Mouse (Mus musculus) liver, embryonic 12.5 days (tissue): Measurements from ENCODE around the gene Lrrc8b. TPM values are rescaled to one million over a fixed set of nuclear protein-coding genes. Genes with fewer than 3 reads are reported as not detected.

Source experiments
- ATAC-seq: fragments of 200-750 bp; cut with Nextera tagmentation; 2 replicates; pipeline ENCODE4 v1.8.0; 2017; ENCODE audit warnings: moderate number of reproducible peaks, mild to moderate bottlenecking, moderate library complexity
- H3K27ac ChIP-seq: fragments of 300-500 bp; sonication (generic); 2 replicates; pipeline ENCODE4 v1.5.1; 2016; ENCODE audit warnings: mild to moderate bottlenecking
- H3K27me3 ChIP-seq: fragments of 300-500 bp; sonication (generic); replicated peaks from 2 replicates; pipeline ENCODE4 v1.6.1; 2016; ENCODE audit warnings: mild to moderate bottlenecking, moderate library complexity
- H3K36me3 ChIP-seq: fragments of 300-500 bp; sonication (generic); 2 replicates; pipeline ENCODE4 v1.6.1; 2016; ENCODE audit warnings: mild to moderate bottlenecking, moderate library complexity
- H3K4me1 ChIP-seq: fragments of 300-500 bp; sonication (generic); 2 replicates; pipeline ENCODE4 v1.6.1; 2016
- H3K4me2 ChIP-seq: fragments of 300-500 bp; sonication (generic); 2 replicates; pipeline ENCODE4 v1.6.1; 2016; ENCODE audit warnings: mild to moderate bottlenecking, moderate library complexity
- H3K4me3 ChIP-seq: fragments of 300-500 bp; sonication (generic); 2 replicates; pipeline ENCODE4 v1.5.1; 2016; ENCODE audit warnings: mild to moderate bottlenecking, moderate library complexity
- H3K9ac ChIP-seq: fragments of 300-500 bp; sonication (generic); 2 replicates; pipeline ENCODE4 v1.6.1; 2016; ENCODE audit warnings: mild to moderate bottlenecking, moderate library complexity
- H3K9me3 ChIP-seq: fragments of 300-500 bp; sonication (generic); replicated peaks from 2 replicates; pipeline ENCODE4 v1.6.1; 2016; ENCODE audit warnings: mild to moderate bottlenecking, moderate library complexity
- WGBS: fragments of 180-500 bp; shearing (Covaris S2); methylation state at CpG from one replicate; pipeline ENCODE4 v1.1.7; 2016; ENCODE audit not compliant: insufficient replicate concordance; 5-methylcytosine and 5-hydroxymethylcytosine counted together
- polyA plus RNA-seq: library from polyadenylated mRNA; unstranded; fragments of >200 nt; fragmentation: Nextera tagmentation; extraction: Ambion mirVana; gene quantifications from 2 replicates; pipeline ENCODE4 v1.2.1, GENCODE M21; 2016

The Lrrc8b gene
- 7.5 and 7.8 TPM in 2 replicates for polyA plus RNA-seq

- WGBS: under 1% methylated on average over 63 of the region's 63 CpGs
- no peaks in the 10 kb centered on the region for H3K9me3 ChIP-seq
- peak; percentile 85 for ATAC-seq
- H3K4me1 ChIP-seq: peaks cover 76% of the 10 kb centered on the region
- peak within 1 kb of the TSS; percentile 98 for H3K9ac ChIP-seq
- H3K27me3 ChIP-seq: no peaks in the 10 kb centered on the region
- H3K27ac ChIP-seq: peak within 1 kb of the TSS; percentile 93
- H3K4me2 ChIP-seq: peak within 1 kb of the TSS; percentile 99
- H3K36me3 ChIP-seq: peaks cover 15% of the 10 kb centered on the region
- H3K4me3 ChIP-seq: peak within 1 kb of the TSS; percentile 93
Observed at GRCm38 (mm10) chr5:105415198-105415791, at the start of gene Lrrc8b. Gene Lrrc8b (plus strand): TSS chr5:105415775.

- ATAC-seq: no peak
- no peak overlapping the region for H3K4me2 ChIP-seq
- no peaks in the 10 kb centered on the region for H3K36me3 ChIP-seq
- no peaks in the 10 kb centered on the region for H3K4me1 ChIP-seq
- no peak overlapping the region for H3K9ac ChIP-seq
- H3K27ac ChIP-seq: no peak overlapping the region
- H3K4me3 ChIP-seq: no peak overlapping the region
- no peaks in the 10 kb centered on the region for H3K27me3 ChIP-seq
- WGBS: 24% methylated on average over 2 of the region's 2 CpGs
- no peaks in the 10 kb centered on the region for H3K9me3 ChIP-seq
Observed at GRCm38 (mm10) chr5:105381482-105381881, 34.1 kb upstream of the Lrrc8b start.

- H3K9ac ChIP-seq: no peak overlapping the region
- no peaks in the 10 kb centered on the region for H3K9me3 ChIP-seq
- no peak overlapping the region for H3K4me3 ChIP-seq
- H3K27ac ChIP-seq: no peak overlapping the region
- no peaks in the 10 kb centered on the region for H3K27me3 ChIP-seq
- no peaks in the 10 kb centered on the region for H3K36me3 ChIP-seq
- 61% methylated on average over 2 of the region's 2 CpGs for WGBS
- no peak overlapping the region for H3K4me2 ChIP-seq
- no peaks in the 10 kb centered on the region for H3K4me1 ChIP-seq
- ATAC-seq: no peak
Observed at GRCm38 (mm10) chr5:105390346-105390745, 25.2 kb upstream of the Lrrc8b start.

GRCm38 (mm10) chr5:105393731-105394130 lies 21.8 kb upstream of the Lrrc8b start:
- 69% methylated on average over 6 of the region's 6 CpGs for WGBS
- Histone ChIP-seq H3K9ac (no peak overlapping the region), H3K27ac (no peak overlapping the region)

GRCm38 (mm10) chr5:105395188-105395587 lies 20.4 kb upstream of the Lrrc8b start:
- H3K4me3 ChIP-seq: no peak overlapping the region
- no peak overlapping the region for H3K9ac ChIP-seq
- no peak for ATAC-seq
- WGBS: 33% methylated on average over 4 of the region's 4 CpGs
- no peak overlapping the region for H3K27ac ChIP-seq
- no peaks in the 10 kb centered on the region for H3K9me3 ChIP-seq
- H3K4me2 ChIP-seq: no peak overlapping the region
- peaks cover under 1% of the 10 kb centered on the region; the same call in 1 of the 2 replicates for H3K4me1 ChIP-seq
- peaks cover 7% of the 10 kb centered on the region; the same call in 1 of the 2 replicates for H3K27me3 ChIP-seq
- H3K36me3 ChIP-seq: no peaks in the 10 kb centered on the region

More at GRCm38 (mm10) chr5:105393731-105394130, 21.8 kb upstream of the Lrrc8b start:
- no peak for ATAC-seq
- Histone ChIP-seq H3K9me3 (no peaks in the 10 kb centered on the region), H3K4me3 (no peak overlapping the region), H3K4me2 (no peak overlapping the region), H3K4me1 (no peaks in the 10 kb centered on the region), H3K27me3 (no peaks in the 10 kb centered on the region; the same call in 1 of the 2 replicates), H3K36me3 (no peaks in the 10 kb centered on the region)

GRCm38 (mm10) chr5:105398966-105399365 lies 16.6 kb upstream of the Lrrc8b start:
- Histone ChIP-seq H3K4me2 (no peak overlapping the region), H3K9me3 (no peaks in the 10 kb centered on the region), H3K9ac (no peak overlapping the region), H3K36me3 (no peaks in the 10 kb centered on the region), H3K27me3 (peaks cover 7% of the 10 kb centered on the region; the same call in 1 of the 2 replicates), H3K27ac (no peak overlapping the region), H3K4me3 (no peak overlapping the region), H3K4me1 (peaks cover 3% of the 10 kb centered on the region; the same call in 1 of the 2 replicates)
- no peak for ATAC-seq
- WGBS: 70% methylated on average over 6 of the region's 6 CpGs

- WGBS: 29% methylated on average over 13 of the region's 13 CpGs
- ATAC-seq: no peak
- no peaks in the 10 kb centered on the region for H3K36me3 ChIP-seq
Observed at GRCm38 (mm10) chr5:105399631-105400423, 15.7 kb upstream of the Lrrc8b start.

GRCm38 (mm10) chr5:105400424-105401375 lies 14.9 kb upstream of the Lrrc8b start:
- ATAC-seq: no peak
- Histone ChIP-seq H3K9ac (no peak overlapping the region), H3K27me3 (peaks cover 7% of the 10 kb centered on the region; the same call in 1 of the 2 replicates), H3K9me3 (no peaks in the 10 kb centered on the region), H3K4me3 (no peak overlapping the region), H3K27ac (no peak overlapping the region), H3K36me3 (no peaks in the 10 kb centered on the region), H3K4me2 (peak overlapping the region; percentile 42), H3K4me1 (peaks cover 3% of the 10 kb centered on the region; the same call in 1 of the 2 replicates)
- 69% methylated on average over 17 of the region's 17 CpGs for WGBS

More at GRCm38 (mm10) chr5:105399631-105400423, 15.7 kb upstream of the Lrrc8b start:
- Histone ChIP-seq H3K4me3 (no peak overlapping the region), H3K4me2 (peak overlapping the region; percentile 42), H3K9ac (no peak overlapping the region), H3K4me1 (peaks cover 3% of the 10 kb centered on the region; the same call in 1 of the 2 replicates), H3K9me3 (no peaks in the 10 kb centered on the region), H3K27me3 (peaks cover 7% of the 10 kb centered on the region; the same call in 1 of the 2 replicates), H3K27ac (no peak overlapping the region)

- no peak overlapping the region for H3K4me2 ChIP-seq
- H3K4me1 ChIP-seq: peaks cover 3% of the 10 kb centered on the region; the same call in 1 of the 2 replicates
- H3K9ac ChIP-seq: no peak overlapping the region
- no peak overlapping the region for H3K4me3 ChIP-seq
- H3K27me3 ChIP-seq: peaks cover 7% of the 10 kb centered on the region; the same call in 1 of the 2 replicates
- no peaks in the 10 kb centered on the region for H3K36me3 ChIP-seq
- H3K27ac ChIP-seq: no peak overlapping the region
- ATAC-seq: no peak
- 84% methylated on average over 6 of the region's 6 CpGs for WGBS
- no peaks in the 10 kb centered on the region for H3K9me3 ChIP-seq
Observed at GRCm38 (mm10) chr5:105401536-105401935, 14.0 kb upstream of the Lrrc8b start.

- Histone ChIP-seq H3K27me3 (no peaks in the 10 kb centered on the region), H3K36me3 (no peaks in the 10 kb centered on the region), H3K9ac (no peak overlapping the region), H3K9me3 (no peaks in the 10 kb centered on the region), H3K4me3 (no peak overlapping the region), H3K4me1 (peaks cover 16% of the 10 kb centered on the region), H3K4me2 (no peak overlapping the region), H3K27ac (no peak overlapping the region)
- WGBS: 10% methylated on average over 8 of the region's 8 CpGs
- ATAC-seq: no peak
Observed at GRCm38 (mm10) chr5:105404961-105405360, 10.6 kb upstream of the Lrrc8b start.

GRCm38 (mm10) chr5:105407661-105408060 lies 7.9 kb upstream of the Lrrc8b start:
- Histone ChIP-seq H3K36me3 (no peaks in the 10 kb centered on the region), H3K4me3 (no peak overlapping the region), H3K27ac (no peak overlapping the region), H3K4me1 (peaks cover 38% of the 10 kb centered on the region), H3K27me3 (no peaks in the 10 kb centered on the region), H3K9ac (no peak overlapping the region), H3K4me2 (no peak overlapping the region), H3K9me3 (no peaks in the 10 kb centered on the region)
- no peak for ATAC-seq
- 87% methylated on average over 5 of the region's 5 CpGs for WGBS
